Mouse (Mus musculus) erythroid progenitor cell, adult 5-6 weeks (primary cell): ENCODE results near the gene M1ap. TPM values are rescaled to one million over a fixed set of nuclear protein-coding genes. Genes with fewer than 3 reads are reported as not detected.

Experiments
- ATAC-seq: replicated peaks from 2 replicates; pipeline ENCODE4 v1.8.0; 2016; ENCODE audit warnings: moderate number of reproducible peaks, mild to moderate bottlenecking, moderate TSS enrichment, inconsistent platforms; ENCODE audit not compliant: poor library complexity, low FRiP score, severe bottlenecking
- total RNA-seq, 2 experiments: library from RNA; stranded (forward) in 1 of 2; stranded (reverse) in 1 of 2; fragments of 150-400 nt in 1 of 2; fragments of 186-747, 209-891 nt in 1 of 2; gene quantifications; 2 replicates each; pipeline versions ENCODE4 v1.2.3 to v1.2.4; 2015 to 2017; ENCODE audit warnings: low replicate concordance in 2 of 2

The M1ap gene
- total RNA-seq, 2 experiments from 2014 or later: 4.6 to 19.8 TPM

- no peak for ATAC-seq
These were observed 119.7 kb downstream of the M1ap start for GRCm38 (mm10) chr6:83066441-83066840.

- ATAC-seq: no peak
These were observed 121.5 kb downstream of the M1ap start for GRCm38 (mm10) chr6:83068221-83068620.

- ATAC-seq: no peak
These were observed 122.2 kb downstream of the M1ap start for GRCm38 (mm10) chr6:83068706-83069487.

GRCm38 (mm10) chr6:83069488-83070246 lies 123.0 kb downstream of the M1ap start:
- ATAC-seq: no peak

GRCm38 (mm10) chr6:83070247-83070310 lies 123.4 kb downstream of the M1ap start, which contains the start of gene Tlx2:
Gene Tlx2 (minus strand): TSS chr6:83070293.
- ATAC-seq: no peak

GRCm38 (mm10) chr6:83070311-83071219 lies 123.9 kb downstream of the M1ap start:
- ATAC-seq: peak; percentile 44; the same call in 1 of the 2 replicates

- no peak for ATAC-seq
These were observed 124.5 kb downstream of the M1ap start for GRCm38 (mm10) chr6:83071220-83071619.

- no peak for ATAC-seq
These were observed 128.3 kb downstream of the M1ap start for GRCm38 (mm10) chr6:83074979-83075378.

GRCm38 (mm10) chr6:83077630-83078323 lies 131.1 kb downstream of the M1ap start, which contains the start of gene Pcgf1:
Gene Pcgf1 (plus strand): TSS chr6:83077869.
- peak; percentile 35 for ATAC-seq

GRCm38 (mm10) chr6:83078324-83078858 lies 131.7 kb downstream of the M1ap start:
- ATAC-seq: peak; percentile 93

Other genes starting within 250 kb of the M1ap start
- gene Pole4, start 241.5 kb upstream of the M1ap start, total RNA-seq (2015; ENCODE audit: low replicate concordance): 14.7 and 19.5 TPM in 2 replicates
- gene Pole4, start 241.5 kb upstream of the M1ap start, total RNA-seq (2017; ENCODE audit: low replicate concordance): 16.3 and 28.5 TPM in 2 replicates
- 7.6 and 10.5 TPM in 2 replicates for gene Hk2, start 172.4 kb upstream of the M1ap start, total RNA-seq (2015; ENCODE audit: low replicate concordance)
- 5.2 and 8.5 TPM in 2 replicates for gene Hk2, start 172.4 kb upstream of the M1ap start, total RNA-seq (2017; ENCODE audit: low replicate concordance)
- gene Sema4f, start 7.1 kb upstream of the M1ap start, total RNA-seq (2015; ENCODE audit: low replicate concordance): not detected in 2 replicates
- 0.39 TPM in 1 of 2 replicates, not detected in the other for gene Sema4f, start 7.1 kb upstream of the M1ap start, total RNA-seq (2017; ENCODE audit: low replicate concordance)
- 20.5 and 27.4 TPM in 2 replicates for gene Dok1, start 86.6 kb downstream of the M1ap start, total RNA-seq (2015; ENCODE audit: low replicate concordance)
- 26.9 and 34.7 TPM in 2 replicates for gene Dok1, start 86.6 kb downstream of the M1ap start, total RNA-seq (2017; ENCODE audit: low replicate concordance)
- 0.84 and 3.6 TPM in 2 replicates for gene Loxl3, start 87.3 kb downstream of the M1ap start, total RNA-seq (2015; ENCODE audit: low replicate concordance)
- gene Loxl3, start 87.3 kb downstream of the M1ap start, total RNA-seq (2017; ENCODE audit: low replicate concordance): 0.38 and 3.2 TPM in 2 replicates
- gene Aup1, start 107.6 kb downstream of the M1ap start, total RNA-seq (2015; ENCODE audit: low replicate concordance): 275 and 371 TPM in 2 replicates
- gene Aup1, start 107.6 kb downstream of the M1ap start, total RNA-seq (2017; ENCODE audit: low replicate concordance): 190 and 242 TPM in 2 replicates
- 114 and 126 TPM in 2 replicates for gene Htra2, start 108.4 kb downstream of the M1ap start, total RNA-seq (2015; ENCODE audit: low replicate concordance)
- gene Htra2, start 108.4 kb downstream of the M1ap start, total RNA-seq (2017; ENCODE audit: low replicate concordance): 65.7 and 87.8 TPM in 2 replicates
- gene Dqx1, start 110.9 kb downstream of the M1ap start, total RNA-seq (2015; ENCODE audit: low replicate concordance): 2.5 and 6.8 TPM in 2 replicates
- gene Dqx1, start 110.9 kb downstream of the M1ap start, total RNA-seq (2017; ENCODE audit: low replicate concordance): 3.7 and 3.9 TPM in 2 replicates
- gene Tlx2, start 123.4 kb downstream of the M1ap start, total RNA-seq (2015; ENCODE audit: low replicate concordance): not detected in 2 replicates
- gene Tlx2, start 123.4 kb downstream of the M1ap start, total RNA-seq (2017; ENCODE audit: low replicate concordance): not detected in 2 replicates
- 49.5 and 81.1 TPM in 2 replicates for gene Pcgf1, start 131.0 kb downstream of the M1ap start, total RNA-seq (2015; ENCODE audit: low replicate concordance)
- gene Pcgf1, start 131.0 kb downstream of the M1ap start, total RNA-seq (2017; ENCODE audit: low replicate concordance): 7.6 and 21.1 TPM in 2 replicates
- not detected in 2 replicates for gene Lbx2, start 139.5 kb downstream of the M1ap start, total RNA-seq (2015; ENCODE audit: low replicate concordance)
- gene Lbx2, start 139.5 kb downstream of the M1ap start, total RNA-seq (2017; ENCODE audit: low replicate concordance): not detected in 2 replicates
- 1.1 TPM in 1 of 2 replicates, not detected in the other for gene Ccdc142, start 154.7 kb downstream of the M1ap start, total RNA-seq (2015; ENCODE audit: low replicate concordance)
- 3.7 TPM in 1 of 2 replicates, not detected in the other for gene Ccdc142, start 154.7 kb downstream of the M1ap start, total RNA-seq (2017; ENCODE audit: low replicate concordance)
- gene Gm42688, start 154.7 kb downstream of the M1ap start, total RNA-seq (2015; ENCODE audit: low replicate concordance): 2.9 TPM in 1 of 2 replicates, not detected in the other
- 1.1 and 3.5 TPM in 2 replicates for gene Gm42688, start 154.7 kb downstream of the M1ap start, total RNA-seq (2017; ENCODE audit: low replicate concordance)
- gene Mrpl53, start 162.1 kb downstream of the M1ap start, total RNA-seq (2015; ENCODE audit: low replicate concordance): 49.5 and 61.6 TPM in 2 replicates
- gene Mrpl53, start 162.1 kb downstream of the M1ap start, total RNA-seq (2017; ENCODE audit: low replicate concordance): 36.2 and 38.0 TPM in 2 replicates
- gene Mogs, start 168.6 kb downstream of the M1ap start, total RNA-seq (2015; ENCODE audit: low replicate concordance): 4.6 and 14.4 TPM in 2 replicates
- gene Mogs, start 168.6 kb downstream of the M1ap start, total RNA-seq (2017; ENCODE audit: low replicate concordance): 13.1 and 17.1 TPM in 2 replicates
- 42.3 and 48.7 TPM in 2 replicates for gene Wbp1, start 174.7 kb downstream of the M1ap start, total RNA-seq (2015; ENCODE audit: low replicate concordance)
- 77.9 and 83.6 TPM in 2 replicates for gene Wbp1, start 174.7 kb downstream of the M1ap start, total RNA-seq (2017; ENCODE audit: low replicate concordance)
- 5.8 and 7.5 TPM in 2 replicates for gene Ino80b, start 178.5 kb downstream of the M1ap start, total RNA-seq (2015; ENCODE audit: low replicate concordance)
- 7.4 and 24.1 TPM in 2 replicates for gene Ino80b, start 178.5 kb downstream of the M1ap start, total RNA-seq (2017; ENCODE audit: low replicate concordance)
- not detected in 2 replicates for gene Rtkn, start 188.6 kb downstream of the M1ap start, total RNA-seq (2015; ENCODE audit: low replicate concordance)
- gene Rtkn, start 188.6 kb downstream of the M1ap start, total RNA-seq (2017; ENCODE audit: low replicate concordance): 0.30 TPM in 1 of 2 replicates, not detected in the other
- not detected in 2 replicates for gene Wdr54, start 209.5 kb downstream of the M1ap start, total RNA-seq (2015; ENCODE audit: low replicate concordance)
- not detected in 2 replicates for gene Wdr54, start 209.5 kb downstream of the M1ap start, total RNA-seq (2017; ENCODE audit: low replicate concordance)
- not detected in 2 replicates for gene 1700003E16Rik, start 209.5 kb downstream of the M1ap start, total RNA-seq (2015; ENCODE audit: low replicate concordance)
- gene 1700003E16Rik, start 209.5 kb downstream of the M1ap start, total RNA-seq (2017; ENCODE audit: low replicate concordance): not detected in 2 replicates
- gene Dctn1, start 219.0 kb downstream of the M1ap start, total RNA-seq (2015; ENCODE audit: low replicate concordance): 27.7 and 33.5 TPM in 2 replicates
- 74.6 and 104 TPM in 2 replicates for gene Dctn1, start 219.0 kb downstream of the M1ap start, total RNA-seq (2017; ENCODE audit: low replicate concordance)